Mouse (Mus musculus) cerebellum, adult 2 months (tissue): Measurements from ENCODE around the gene Vegfb. TPM values are rescaled to one million over a fixed set of nuclear protein-coding genes. Genes with fewer than 3 reads are reported as not detected.
A peak's percentile ranks its signal among the peaks of the same experiment; 100 is the strongest.

Experiments
- DNase-seq, 2 experiments: peaks; one replicate each; pipeline ENCODE4 v3.0.0; 2021
- H3K27ac ChIP-seq: fragments of 200-500 bp; 2 replicates; pipeline ENCODE4 v1.5.1; 2012; ENCODE audit warnings: low read length, control low read depth, inconsistent platforms; ENCODE audit not compliant: insufficient read depth
- H3K27me3 ChIP-seq: fragments of 200-500 bp; 2 replicates; pipeline ENCODE4 v1.6.1; 2012; ENCODE audit warnings: inconsistent platforms, mild to moderate bottlenecking, low read length, moderate library complexity; ENCODE audit not compliant: control insufficient read depth, insufficient read depth
- H3K4me1 ChIP-seq: fragments of 200-500 bp; 2 replicates; pipeline ENCODE4 v1.6.1; 2011; ENCODE audit warnings: low read length; ENCODE audit not compliant: control insufficient read depth, insufficient read depth
- H3K4me3 ChIP-seq: fragments of 200-500 bp; replicated peaks from 2 replicates; pipeline ENCODE3; 2011; ENCODE audit warnings: mild to moderate bottlenecking, low read depth, low read length, control low read depth; ENCODE audit not compliant: insufficient read depth
- CTCF ChIP-seq: fragments of 200-500 bp; IDR thresholded peaks from 2 replicates; pipeline ENCODE4 v1.5.1; 2011; ENCODE audit warnings: low read depth, mild to moderate bottlenecking, control low read depth, low read length, moderate library complexity, borderline replicate concordance; ENCODE audit not compliant: insufficient read depth
- POLR2A ChIP-seq: fragments of 200-500 bp; IDR thresholded peaks from 2 replicates; pipeline ENCODE4 v1.6.1; 2011; ENCODE audit warnings: low read length, control low read depth, borderline replicate concordance; ENCODE audit not compliant: insufficient read depth
- WGBS: fragments of 180-500 bp; shearing (Covaris S2); methylation state at CpG from one replicate; pipeline ENCODE4 v1.1.7; 2018; 5-methylcytosine and 5-hydroxymethylcytosine counted together
- polyA plus RNA-seq: library from polyadenylated mRNA; depleted of rRNA; stranded (reverse); fragments of >200 nt; gene quantifications from 2 replicates; pipeline ENCODE4 v1.2.3, GENCODE M21; 2012

Gene Vegfb
- polyA plus RNA-seq, 1 experiment: 100.0 TPM

GRCm38 (mm10) chr19:6940396-6941351 is 46.8 kb downstream of the Vegfb start:
- 15% methylated on average over 29 of the region's 29 CpGs for WGBS
- peak overlapping the region; percentile 71 for H3K27ac ChIP-seq
- H3K4me1 ChIP-seq: peaks cover 29% of the 10 kb centered on the region
- peak overlapping the region; percentile 83 for H3K4me3 ChIP-seq
- no peak for TF ChIP-seq CTCF
- no peak for TF ChIP-seq POLR2A
- peak; percentile 45 to 52 for DNase-seq
- no peaks in the 10 kb centered on the region for H3K27me3 ChIP-seq

- peak in 1 of 2 experiments; percentile 49 for DNase-seq
- TF ChIP-seq POLR2A (no peak), CTCF (no peak)
- H3K4me3 ChIP-seq: peak overlapping the region; percentile 8
- peaks cover 32% of the 10 kb centered on the region for H3K4me1 ChIP-seq
- no peaks in the 10 kb centered on the region for H3K27me3 ChIP-seq
- peak overlapping the region; percentile 13; the same call in 1 of the 2 replicates for H3K27ac ChIP-seq
- 50% methylated on average over 20 of the region's 20 CpGs for WGBS
Measured at GRCm38 (mm10) chr19:6939106-6940002, 48.1 kb downstream of the Vegfb start.

GRCm38 (mm10) chr19:6937541-6938465 is 49.6 kb downstream of the Vegfb start:
- H3K4me3 ChIP-seq: peak overlapping the region; percentile 8
- peaks cover 34% of the 10 kb centered on the region for H3K4me1 ChIP-seq
- WGBS: 16% methylated on average over 16 of the region's 16 CpGs
- TF ChIP-seq CTCF (no peak), POLR2A (no peak)
- H3K27me3 ChIP-seq: no peaks in the 10 kb centered on the region
- peak; percentile 76 to 80 for DNase-seq
- peak overlapping the region; percentile 77 for H3K27ac ChIP-seq

GRCm38 (mm10) chr19:6936299-6936698 is 51.2 kb downstream of the Vegfb start:
- H3K4me1 ChIP-seq: peaks cover 34% of the 10 kb centered on the region
- no peak overlapping the region for H3K4me3 ChIP-seq
- H3K27me3 ChIP-seq: no peaks in the 10 kb centered on the region
- WGBS: 28% methylated on average over 3 of the region's 3 CpGs
- TF ChIP-seq CTCF: no peak
- TF ChIP-seq POLR2A: no peak
- DNase-seq: peak in 1 of 2 experiments; percentile 46
- no peak overlapping the region for H3K27ac ChIP-seq

GRCm38 (mm10) chr19:6934195-6934977 is 53.1 kb downstream of the Vegfb start, which contains the start of gene Kcnk4:
Gene Kcnk4 (minus strand): TSS chr19:6934515.
- WGBS: 21% methylated on average over 23 of the region's 23 CpGs
- Histone ChIP-seq H3K27me3 (no peaks in the 10 kb centered on the region), H3K27ac (no peak within 1 kb of the TSS), H3K4me3 (peak within 1 kb of the TSS; percentile 53), H3K4me1 (peaks cover 22% of the 10 kb centered on the region)
- peak in 1 of 2 experiments; percentile 57 for DNase-seq
- no peak for TF ChIP-seq POLR2A
- no peak for TF ChIP-seq CTCF

- Histone ChIP-seq H3K4me1 (peaks cover 16% of the 10 kb centered on the region), H3K27me3 (no peaks in the 10 kb centered on the region), H3K27ac (no peak overlapping the region), H3K4me3 (peak overlapping the region; percentile 53)
- TF ChIP-seq POLR2A: peak; percentile 51; the same call in 1 of the 2 replicates
- no peak for TF ChIP-seq CTCF
- 4% methylated on average over 58 of the region's 58 CpGs for WGBS
- DNase-seq: peak; percentile 70 to 73
Measured at GRCm38 (mm10) chr19:6933436-6934194, 53.8 kb downstream of the Vegfb start.
